Mouse (Mus musculus) C2C12 (cell line): ENCODE measurements around the gene Sohlh2. TPM values are rescaled to one million over a fixed set of nuclear protein-coding genes. Genes with fewer than 3 reads are reported as not detected.

ENCODE experiments used
- H3K27me3 ChIP-seq: one replicate; pipeline ENCODE4 v1.6.1; 2011; ENCODE audit not compliant: control insufficient read depth, insufficient read depth, insufficient read length
- H3K36me3 ChIP-seq: one replicate; pipeline ENCODE4 v1.6.1; 2011; ENCODE audit not compliant: control insufficient read depth, insufficient read depth
- H3K4me3 ChIP-seq: one replicate; pipeline ENCODE4 v1.5.1; 2011; ENCODE audit warnings: mild to moderate bottlenecking, control low read depth; ENCODE audit not compliant: poor library complexity, insufficient read depth, severe bottlenecking
- H3K79me2 ChIP-seq: one replicate; pipeline ENCODE4 v1.6.1; 2011; ENCODE audit not compliant: control insufficient read depth, insufficient read depth
- H3K79me3 ChIP-seq: one replicate; pipeline ENCODE4 v1.6.1; 2011; ENCODE audit warnings: low read depth, control low read depth
- H3ac ChIP-seq: one replicate; pipeline ENCODE3; 2011; ENCODE audit warnings: low read depth; ENCODE audit not compliant: control insufficient read depth, insufficient read length
- CEBPB ChIP-seq: IDR thresholded peaks from one replicate; pipeline ENCODE4 v1.6.1; 2011; ENCODE audit warnings: low read depth, mild to moderate bottlenecking, control low read depth, moderate library complexity
- CTCF ChIP-seq: IDR thresholded peaks from one replicate; pipeline ENCODE4 v1.5.1; 2011; ENCODE audit not compliant: control insufficient read depth, insufficient read depth, insufficient read length
- FOSL1 ChIP-seq: IDR thresholded peaks from one replicate; pipeline ENCODE4 v1.8.0; 2011; ENCODE audit warnings: mild to moderate bottlenecking, low read length; ENCODE audit not compliant: poor library complexity, insufficient read depth, severe bottlenecking
- MAX ChIP-seq: IDR thresholded peaks from one replicate; pipeline ENCODE4 v1.6.1; 2011; ENCODE audit warnings: mild to moderate bottlenecking, control low read depth
- MYOD1 ChIP-seq: IDR thresholded peaks from one replicate; pipeline ENCODE4 v1.6.1; 2011; ENCODE audit warnings: low read depth; ENCODE audit not compliant: control insufficient read depth, insufficient read length
- MYOG ChIP-seq: IDR thresholded peaks from one replicate; pipeline ENCODE4 v1.6.1; 2011; ENCODE audit not compliant: control insufficient read depth, insufficient read length; ENCODE audit errors: extremely low read depth
- USF1 ChIP-seq: IDR thresholded peaks from one replicate; pipeline ENCODE4 v1.6.1; 2011; ENCODE audit warnings: low read depth, mild to moderate bottlenecking, control low read depth, moderate library complexity
- polyA plus RNA-seq: library from polyadenylated mRNA; unstranded; fragments of >200 nt; fragmentation: generic; extraction: Trizol; gene quantifications from one replicate; pipeline ENCODE4 v1.2.1, GENCODE M21; 2012; ENCODE audit warnings: missing spikeins

The Sohlh2 gene
- polyA plus RNA-seq, 1 experiment = 0.02 TPM

DNA sequence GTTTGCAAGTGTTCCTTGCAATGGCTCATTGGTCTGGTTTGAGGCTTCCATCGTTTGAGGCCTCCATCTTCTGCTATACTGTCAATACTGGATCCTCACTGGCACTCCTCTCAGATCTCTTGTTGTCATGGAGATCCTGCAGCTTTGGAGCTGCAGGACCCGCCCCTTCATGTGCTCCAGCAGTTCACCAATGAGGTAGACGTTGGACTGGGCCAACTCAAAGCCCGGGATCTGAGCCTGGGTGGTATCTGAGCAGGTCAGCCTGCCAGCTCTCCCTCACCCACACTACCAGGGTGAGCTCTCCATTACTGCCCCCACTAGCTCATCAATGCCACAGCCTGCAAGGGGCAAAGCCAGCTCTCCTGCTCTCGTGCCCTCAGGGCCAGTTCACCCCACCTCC is 24.4 kb upstream of the Sohlh2 start:
- TF ChIP-seq MYOD1 (no peak), CEBPB (no peak)
- H3K27me3 ChIP-seq = no peaks in the 10 kb centered on the region
- no peaks in the 10 kb centered on the region for H3K79me3 ChIP-seq
- H3K36me3 ChIP-seq = no peaks in the 10 kb centered on the region
- H3K79me2 ChIP-seq = no peaks in the 10 kb centered on the region
- no peak overlapping the region for H3ac ChIP-seq
- no peak overlapping the region for H3K4me3 ChIP-seq

DNA sequence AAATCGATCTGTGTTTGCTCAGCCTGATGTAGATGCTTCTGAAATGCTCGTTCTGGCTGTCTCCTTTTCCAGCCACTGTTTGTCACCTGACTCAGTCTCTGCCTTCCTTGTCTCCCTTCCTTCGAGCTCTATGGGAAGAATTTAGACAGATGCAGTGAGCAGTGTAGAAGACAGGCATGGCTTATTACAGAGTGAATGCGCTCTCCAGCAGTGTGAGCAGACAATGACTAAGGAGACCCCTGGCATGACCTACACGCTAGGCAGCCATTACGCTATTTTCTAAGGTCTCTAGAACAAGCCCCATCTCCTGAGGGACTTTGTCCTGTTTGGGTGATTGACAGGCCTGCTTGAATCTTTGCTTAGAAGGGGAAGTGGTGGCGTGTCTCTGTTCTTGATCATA is 20.7 kb upstream of the Sohlh2 start:
- no peaks in the 10 kb centered on the region for H3K79me2 ChIP-seq
- no peaks in the 10 kb centered on the region for H3K27me3 ChIP-seq
- TF ChIP-seq CTCF = no peak
- H3ac ChIP-seq = no peak overlapping the region
- H3K4me3 ChIP-seq = no peak overlapping the region
- H3K36me3 ChIP-seq = no peaks in the 10 kb centered on the region
- no peaks in the 10 kb centered on the region for H3K79me3 ChIP-seq

DNA sequence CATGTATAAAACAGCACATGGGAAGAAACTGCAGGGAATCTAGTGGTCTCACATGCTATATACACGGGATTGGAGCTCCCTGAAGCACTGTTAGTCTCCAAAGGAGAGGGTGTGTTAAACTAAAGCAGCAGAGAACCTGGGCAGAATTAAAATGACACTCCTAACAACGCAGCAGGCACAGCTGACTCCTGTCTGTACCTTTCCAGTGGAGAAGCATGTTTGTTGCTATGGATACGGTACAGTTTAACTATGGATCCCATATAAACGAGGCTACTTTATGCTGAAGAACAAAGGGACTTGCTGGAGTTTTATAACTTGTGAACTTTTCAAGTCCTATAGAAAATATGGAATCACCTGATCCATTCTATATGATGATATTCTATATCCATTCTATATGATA is 18.3 kb upstream of the Sohlh2 start:
- no peak overlapping the region for H3K4me3 ChIP-seq
- H3ac ChIP-seq = no peak overlapping the region
- no peaks in the 10 kb centered on the region for H3K79me2 ChIP-seq
- no peak for TF ChIP-seq CTCF
- no peak for TF ChIP-seq CEBPB
- no peak for TF ChIP-seq FOSL1
- TF ChIP-seq MAX = no peak
- H3K27me3 ChIP-seq = no peaks in the 10 kb centered on the region
- no peaks in the 10 kb centered on the region for H3K79me3 ChIP-seq
- no peaks in the 10 kb centered on the region for H3K36me3 ChIP-seq

DNA sequence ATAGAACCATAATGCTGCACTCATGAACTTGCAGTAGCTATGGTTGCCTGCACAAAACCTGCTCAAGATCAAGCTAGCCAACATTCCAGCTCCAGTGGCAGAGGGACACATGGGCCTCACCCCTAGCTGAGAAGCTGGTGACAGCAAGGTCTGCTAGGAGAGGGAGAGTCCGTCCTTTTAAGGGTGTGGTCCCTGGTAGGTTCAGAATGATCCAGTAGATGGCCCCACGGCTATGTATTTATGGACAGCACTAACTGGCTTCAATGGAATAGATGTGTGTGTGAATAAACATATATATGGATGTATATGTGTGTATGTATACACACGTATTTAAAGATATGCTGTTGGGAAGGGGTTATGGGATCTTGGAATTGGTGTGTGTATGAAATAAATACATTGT is 9.3 kb upstream of the Sohlh2 start:
- no peaks in the 10 kb centered on the region for H3K27me3 ChIP-seq
- no peak for TF ChIP-seq CTCF
- TF ChIP-seq FOSL1 = no peak
- TF ChIP-seq MYOD1 = no peak
- TF ChIP-seq MAX = no peak
- no peak for TF ChIP-seq USF1
- no peak for TF ChIP-seq CEBPB
- no peak for TF ChIP-seq MYOG
- H3K36me3 ChIP-seq = no peaks in the 10 kb centered on the region
- no peak overlapping the region for H3K4me3 ChIP-seq
- H3ac ChIP-seq = no peak overlapping the region
- no peaks in the 10 kb centered on the region for H3K79me3 ChIP-seq
- no peaks in the 10 kb centered on the region for H3K79me2 ChIP-seq

DNA sequence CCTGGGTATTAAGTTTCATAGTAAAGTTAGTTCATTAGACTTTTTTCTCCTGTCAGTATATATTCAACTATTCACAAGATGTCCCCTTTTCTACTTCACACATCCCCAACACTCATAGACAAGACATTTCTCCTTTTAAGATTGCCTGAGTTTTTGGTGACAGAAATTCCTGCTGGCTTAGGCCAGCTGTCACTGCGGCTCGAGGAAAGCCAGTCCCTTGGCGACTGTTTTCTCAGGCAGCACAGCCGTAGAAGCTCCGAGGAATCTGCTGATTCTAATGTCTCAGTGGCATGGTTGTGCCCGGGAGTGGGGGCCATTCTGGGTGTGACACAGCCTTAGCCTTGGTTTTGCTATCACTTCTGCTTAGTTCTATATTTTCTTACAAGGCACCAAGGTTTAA is 4.6 kb upstream of the Sohlh2 start:
- Histone ChIP-seq H3K79me2 (no peaks in the 10 kb centered on the region), H3K27me3 (no peaks in the 10 kb centered on the region), H3K4me3 (no peak overlapping the region), H3K36me3 (no peaks in the 10 kb centered on the region), H3ac (no peak overlapping the region), H3K79me3 (no peaks in the 10 kb centered on the region)
- TF ChIP-seq MAX (no peak), MYOD1 (no peak), CEBPB (no peak), FOSL1 (no peak), MYOG (no peak), USF1 (no peak), CTCF (no peak)

- Histone ChIP-seq H3ac (no peak overlapping the region), H3K27me3 (no peaks in the 10 kb centered on the region), H3K79me3 (no peaks in the 10 kb centered on the region), H3K36me3 (no peaks in the 10 kb centered on the region), H3K4me3 (no peak overlapping the region), H3K79me2 (no peaks in the 10 kb centered on the region)
- TF ChIP-seq USF1 (no peak), MYOD1 (peak; percentile 73)
These were observed 9.8 kb downstream of the Sohlh2 start for GRCm38 (mm10) chr3:55191668-55192067.

- no peak overlapping the region for H3ac ChIP-seq
- no peaks in the 10 kb centered on the region for H3K79me2 ChIP-seq
- H3K4me3 ChIP-seq = no peak overlapping the region
- TF ChIP-seq FOSL1 (no peak), CEBPB (no peak), MYOD1 (no peak), MAX (no peak), MYOG (no peak), USF1 (no peak), CTCF (no peak)
- no peaks in the 10 kb centered on the region for H3K27me3 ChIP-seq
- no peaks in the 10 kb centered on the region for H3K36me3 ChIP-seq
- no peaks in the 10 kb centered on the region for H3K79me3 ChIP-seq
These were observed 11.5 kb downstream of the Sohlh2 start for GRCm38 (mm10) chr3:55193351-55193750.
